Mouse (Mus musculus) MEL (cell line): ENCODE measurements around the gene Taf1a. TPM values are rescaled to one million over a fixed set of nuclear protein-coding genes. Genes with fewer than 3 reads are reported as not detected.
A peak's percentile ranks its signal among the peaks of the same experiment; 100 is the strongest.

Source experiments
- DNase-seq: peaks from one replicate; pipeline ENCODE4 v3.0.0; 2011; ENCODE audit warnings: low read depth, low spot score
- H3K27ac ChIP-seq: 2 replicates; pipeline ENCODE4 v1.5.1; 2012; ENCODE audit warnings: low read depth, mild to moderate bottlenecking, control low read depth, low read length, moderate library complexity; ENCODE audit not compliant: control insufficient read depth
- H3K27me3 ChIP-seq, 2 experiments: fragments of 150-350 bp in 1 of 2; sonication (generic) in 1 of 2; 2 replicates each; pipeline ENCODE4 v1.6.1; 2012; ENCODE audit warnings: low read length in 2 of 2, mild to moderate bottlenecking in 2 of 2, improper control_type of control experiment in 1 of 2, moderate library complexity in 1 of 2; ENCODE audit not compliant: insufficient read depth in 2 of 2, control insufficient read depth in 1 of 2
- H3K36me3 ChIP-seq, 2 experiments: 2 replicates each; pipeline ENCODE4 v1.6.1; 2012 to 2014; ENCODE audit warnings: low read length in 2 of 2, improper control_type of control experiment in 1 of 2, inconsistent platforms in 1 of 2, mild to moderate bottlenecking in 1 of 2; ENCODE audit not compliant: insufficient read depth in 2 of 2, control insufficient read depth in 1 of 2
- H3K4me1 ChIP-seq, 2 experiments: fragments of 150-350 bp in 1 of 2; sonication (generic) in 1 of 2; 2 replicates each; pipeline ENCODE4 v1.6.1; 2012; ENCODE audit warnings: low read length in 2 of 2, improper control_type of control experiment in 1 of 2, mild to moderate bottlenecking in 1 of 2; ENCODE audit not compliant: insufficient read depth in 2 of 2, control insufficient read depth in 1 of 2
- H3K4me3 ChIP-seq, 2 experiments: fragments of 150-350 bp in 1 of 2; sonication (generic) in 1 of 2; 2 replicates each; pipeline ENCODE4 v1.5.1; 2012; ENCODE audit warnings: low read depth in 2 of 2, low read length in 2 of 2, mild to moderate bottlenecking in 2 of 2, moderate library complexity in 2 of 2, control low read depth in 1 of 2, improper control_type of control experiment in 1 of 2; ENCODE audit not compliant: control insufficient read depth in 1 of 2, insufficient read depth in 1 of 2
- H3K79me2 ChIP-seq: 2 replicates; pipeline ENCODE4 v1.6.1; 2012; ENCODE audit warnings: mild to moderate bottlenecking, low read length, moderate library complexity; ENCODE audit not compliant: control insufficient read depth, poor library complexity, insufficient read depth
- H3K9ac ChIP-seq: 2 replicates; pipeline ENCODE4 v1.6.1; 2012; ENCODE audit warnings: low read depth, mild to moderate bottlenecking, control low read depth, low read length, moderate library complexity; ENCODE audit not compliant: control insufficient read depth, poor library complexity, severe bottlenecking
- H3K9me3 ChIP-seq: fragments of 150-350 bp; sonication (generic); replicated peaks from 2 replicates; pipeline ENCODE4 v1.6.1; 2012; ENCODE audit warnings: mild to moderate bottlenecking, low read length, improper control_type of control experiment, moderate library complexity; ENCODE audit not compliant: insufficient read depth
- CTCF ChIP-seq, 3 experiments: IDR thresholded peaks in 2 of 3; conservative IDR thresholded peaks in 1 of 3; 2 replicates each; pipeline ENCODE4 v1.5.1; 2011 to 2012; ENCODE audit warnings: low read length in 3 of 3, low read depth in 2 of 3, mild to moderate bottlenecking in 2 of 3, improper control_type of control experiment in 1 of 3, inconsistent platforms in 1 of 3, mixed read lengths in 1 of 3, moderate library complexity in 1 of 3; ENCODE audit not compliant: control insufficient read depth in 1 of 3, insufficient read depth in 1 of 3, poor library complexity in 1 of 3, severe bottlenecking in 1 of 3
- EP300 ChIP-seq, 2 experiments: IDR thresholded peaks; 2 replicates each; pipeline ENCODE4 v1.6.1; 2011; ENCODE audit warnings: improper control_type of control experiment in 2 of 2, low read length in 2 of 2, low read depth in 1 of 2, mild to moderate bottlenecking in 1 of 2
- GABPA ChIP-seq: IDR thresholded peaks from 2 replicates; pipeline ENCODE4 v1.6.1; 2012; ENCODE audit warnings: low read depth, mild to moderate bottlenecking, inconsistent platforms, low read length, improper control_type of control experiment, moderate library complexity
- HCFC1 ChIP-seq: IDR thresholded peaks from 2 replicates; pipeline ENCODE4 v1.6.1; 2012; ENCODE audit warnings: low read depth, mild to moderate bottlenecking, inconsistent platforms, low read length, improper control_type of control experiment, moderate library complexity
- KAT2A ChIP-seq: conservative IDR thresholded peaks from 2 replicates; pipeline ENCODE4 v1.6.1; 2012; ENCODE audit warnings: low read depth, low read length, improper control_type of control experiment, inconsistent platforms
- MAFK ChIP-seq: IDR thresholded peaks from 2 replicates; pipeline ENCODE4 v1.6.1; 2011; ENCODE audit warnings: low read depth, mild to moderate bottlenecking, low read length, improper control_type of control experiment, borderline replicate concordance
- MAZ ChIP-seq: IDR thresholded peaks from 2 replicates; pipeline ENCODE4 v1.6.1; 2012; ENCODE audit warnings: low read depth, mild to moderate bottlenecking, inconsistent platforms, low read length, improper control_type of control experiment
- POLR2A ChIP-seq, 2 experiments: IDR thresholded peaks; 2 replicates each; pipeline ENCODE4 v1.6.1; 2011 to 2012; ENCODE audit warnings: low read length in 2 of 2, mild to moderate bottlenecking in 2 of 2, control low read depth in 1 of 2, improper control_type of control experiment in 1 of 2, low read depth in 1 of 2, moderate library complexity in 1 of 2; ENCODE audit not compliant: control insufficient read depth in 1 of 2, insufficient read depth in 1 of 2, poor library complexity in 1 of 2
- POLR2AphosphoS2 ChIP-seq: IDR thresholded peaks from 2 replicates; pipeline ENCODE4 v1.6.1; 2011; ENCODE audit warnings: low read length, improper control_type of control experiment
- RAD21 ChIP-seq: IDR thresholded peaks from 2 replicates; pipeline ENCODE4 v1.6.1; 2011; ENCODE audit warnings: mild to moderate bottlenecking, low read depth, low read length, improper control_type of control experiment
- SIN3A ChIP-seq: IDR thresholded peaks from 2 replicates; pipeline ENCODE4 v1.6.1; 2012; ENCODE audit warnings: low read length, improper control_type of control experiment, inconsistent platforms
- SMC3 ChIP-seq: IDR thresholded peaks from 2 replicates; pipeline ENCODE4 v1.6.1; 2011; ENCODE audit warnings: low read depth, low read length, improper control_type of control experiment
- TAL1 ChIP-seq: IDR thresholded peaks from 2 replicates; pipeline ENCODE4 v1.6.1; 2012; ENCODE audit warnings: mild to moderate bottlenecking, inconsistent platforms, low read length, moderate library complexity, mixed read lengths
- TCF12 ChIP-seq: IDR thresholded peaks from 2 replicates; pipeline ENCODE4 v1.6.1; 2014; ENCODE audit warnings: low read depth, mild to moderate bottlenecking, inconsistent platforms, low read length, improper control_type of control experiment, moderate library complexity
- ZC3H11A ChIP-seq: IDR thresholded peaks from 2 replicates; pipeline ENCODE4 v1.6.1; 2012; ENCODE audit warnings: low read depth, mild to moderate bottlenecking, inconsistent platforms, low read length, improper control_type of control experiment
- ZNF384 ChIP-seq: IDR thresholded peaks from 2 replicates; pipeline ENCODE4 v1.6.1; 2012; ENCODE audit warnings: low read depth, mild to moderate bottlenecking, inconsistent platforms, low read length, improper control_type of control experiment
- polyA plus RNA-seq, 2 experiments: library from polyadenylated mRNA; stranded (reverse) in 1 of 2; unstranded in 1 of 2; fragments of >175 nt in 1 of 2; fragments of >200 nt in 1 of 2; gene quantifications; 2 replicates each; pipeline versions ENCODE4 v1.2.1 to v1.2.4; 2012; ENCODE audit warnings: low replicate concordance in 2 of 2, low read depth in 1 of 2; ENCODE audit not compliant: insufficient read length in 2 of 2, insufficient read depth in 1 of 2, missing spikeins in 1 of 2
- total RNA-seq: library from RNA; depleted of rRNA; stranded (reverse); fragments of 300-350 nt; gene quantifications from 2 replicates; pipeline ENCODE4 v1.2.3, GENCODE M21; 2012

Gene Taf1a
- total and polyA plus RNA-seq, 3 experiments = 21.5 to 23.8 TPM; not detected in 1

DNA sequence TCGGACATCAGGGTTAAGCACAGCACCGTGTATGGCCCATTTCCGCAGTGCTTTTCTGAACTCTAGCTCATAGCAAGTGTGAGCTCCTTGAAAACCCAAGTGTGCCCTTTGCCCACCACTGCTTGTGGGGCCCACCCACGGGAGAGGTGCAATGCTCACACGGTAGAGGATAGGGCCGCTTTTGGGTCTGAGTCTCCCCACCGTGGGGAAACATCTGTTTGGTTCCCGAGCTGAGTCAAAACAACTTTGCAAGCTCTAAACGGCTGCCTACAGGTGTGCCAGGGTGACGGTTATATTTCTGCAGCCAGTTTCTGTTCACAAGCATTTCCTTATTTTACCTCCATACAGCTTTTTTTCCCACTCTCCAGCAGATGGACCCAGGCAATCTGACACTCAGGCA, 31.5 kb downstream of the Taf1a start:
- H3K9ac ChIP-seq = no peak overlapping the region
- H3K27me3 ChIP-seq = no peaks in the 10 kb centered on the region
- H3K4me3 ChIP-seq = no peak overlapping the region
- DNase-seq = no peak
- TF ChIP-seq RAD21 (no peak), TAL1 (no peak), MAFK (no peak), HCFC1 (no peak), POLR2A (IDR thresholded peaks at IDR 0.05; ENCODE audit: control insufficient read depth in 1 of 2, insufficient read depth in 1 of 2, low read depth in 1 of 2, low read length in 2 of 2, poor library complexity in 1 of 2) (no peak), ZC3H11A (no peak), POLR2AphosphoS2 (no peak), SIN3A (no peak), EP300 (IDR thresholded peaks at IDR 0.05; ENCODE audit: low read depth in 1 of 2, low read length in 2 of 2) (no peak), GABPA (no peak)
- no peaks in the 10 kb centered on the region for H3K79me2 ChIP-seq
- H3K4me1 ChIP-seq = no peaks in the 10 kb centered on the region
- no peak overlapping the region for H3K27ac ChIP-seq
- no peaks in the 10 kb centered on the region for H3K9me3 ChIP-seq
- no peaks in the 10 kb centered on the region for H3K36me3 ChIP-seq

DNA sequence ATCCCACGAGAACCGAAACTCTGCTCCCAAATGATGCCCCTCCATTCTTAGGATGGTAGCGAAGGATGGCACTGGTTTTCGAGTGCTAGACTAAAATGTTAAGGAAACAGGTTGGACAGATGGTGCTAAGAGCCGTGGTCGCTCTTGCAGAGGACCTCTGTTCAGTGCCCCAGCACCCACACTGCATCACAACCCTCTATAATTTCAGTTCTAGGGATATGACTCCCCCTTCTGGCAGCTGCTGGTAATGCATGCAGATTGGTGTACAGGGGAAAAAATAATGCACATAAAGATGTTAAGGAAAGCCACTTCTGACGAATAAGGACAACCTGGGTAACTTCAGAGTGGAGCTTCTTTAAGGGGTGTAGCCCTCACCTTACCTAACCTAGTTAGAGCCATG, 35.3 kb downstream of the Taf1a start:
- no peaks in the 10 kb centered on the region for H3K36me3 ChIP-seq
- H3K9ac ChIP-seq = no peak overlapping the region
- no peaks in the 10 kb centered on the region for H3K27me3 ChIP-seq
- TF ChIP-seq RAD21 (peak; percentile 48), CTCF (IDR thresholded peaks at IDR 0.05 in 2 of 3, conservative IDR thresholded peaks at IDR 0.05 in 1 of 3; ENCODE audit: control insufficient read depth in 1 of 3, insufficient read depth in 1 of 3, low read depth in 2 of 3, low read length in 3 of 3, poor library complexity in 1 of 3, severe bottlenecking in 1 of 3) (peak; percentile 3 to 73 (median 64); a peak in 4 of 6 replicates), SMC3 (peak; percentile 56), KAT2A (no peak), MAZ (no peak)
- TF ChIP-seq, all 39 proteins: peak for 3
- no peak overlapping the region for H3K4me3 ChIP-seq
- H3K4me1 ChIP-seq = no peaks in the 10 kb centered on the region
- H3K27ac ChIP-seq = no peak overlapping the region
- DNase-seq = peak; percentile 45
- H3K79me2 ChIP-seq = no peaks in the 10 kb centered on the region
- H3K9me3 ChIP-seq = no peaks in the 10 kb centered on the region

DNA sequence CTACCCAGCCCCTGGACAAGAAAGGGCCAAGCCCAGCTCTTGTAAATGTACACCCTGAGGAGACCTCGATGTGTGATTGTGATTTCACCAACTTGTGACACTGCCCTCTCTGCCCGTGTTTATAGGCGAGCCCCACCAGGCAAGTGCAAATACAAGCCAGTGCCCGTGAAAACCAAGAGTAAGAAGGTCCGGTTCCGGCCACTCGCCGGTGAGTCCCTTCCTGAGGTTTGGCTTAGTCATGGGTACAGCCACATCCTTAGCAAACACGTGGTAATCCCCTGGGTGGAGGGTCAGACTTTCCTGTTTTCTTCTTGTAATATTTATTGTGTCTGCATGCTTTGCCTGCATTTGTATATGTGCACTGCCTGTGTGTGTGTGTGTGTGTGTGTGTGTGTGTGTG, 46.1 kb downstream of the Taf1a start:
- no peaks in the 10 kb centered on the region for H3K36me3 ChIP-seq
- DNase-seq = no peak
- H3K4me3 ChIP-seq = no peak overlapping the region
- no peaks in the 10 kb centered on the region for H3K27me3 ChIP-seq
- no peak for TF ChIP-seq ZC3H11A
- TF ChIP-seq TCF12 = no peak
- no peak for TF ChIP-seq ZNF384
- no peak for TF ChIP-seq MAFK
- H3K27ac ChIP-seq = no peak overlapping the region
- H3K9me3 ChIP-seq = no peaks in the 10 kb centered on the region
- no peaks in the 10 kb centered on the region for H3K79me2 ChIP-seq
- H3K9ac ChIP-seq = no peak overlapping the region
- no peaks in the 10 kb centered on the region for H3K4me1 ChIP-seq
